Mouse (Mus musculus) frontal cortex, postnatal 25 days (tissue): ENCODE results near the gene Drd4.
"Not testable (repeated sequence)": the region's sequence is repeated elsewhere in the genome, so short reads cannot be mapped to it uniquely, and the experiment has no call there.

Experiments
- DNase-seq, 2 experiments: peaks; one replicate each; pipeline ENCODE4 v3.0.0; 2022; ENCODE audit warnings: low spot score in 2 of 2

Gene Drd4

DNA sequence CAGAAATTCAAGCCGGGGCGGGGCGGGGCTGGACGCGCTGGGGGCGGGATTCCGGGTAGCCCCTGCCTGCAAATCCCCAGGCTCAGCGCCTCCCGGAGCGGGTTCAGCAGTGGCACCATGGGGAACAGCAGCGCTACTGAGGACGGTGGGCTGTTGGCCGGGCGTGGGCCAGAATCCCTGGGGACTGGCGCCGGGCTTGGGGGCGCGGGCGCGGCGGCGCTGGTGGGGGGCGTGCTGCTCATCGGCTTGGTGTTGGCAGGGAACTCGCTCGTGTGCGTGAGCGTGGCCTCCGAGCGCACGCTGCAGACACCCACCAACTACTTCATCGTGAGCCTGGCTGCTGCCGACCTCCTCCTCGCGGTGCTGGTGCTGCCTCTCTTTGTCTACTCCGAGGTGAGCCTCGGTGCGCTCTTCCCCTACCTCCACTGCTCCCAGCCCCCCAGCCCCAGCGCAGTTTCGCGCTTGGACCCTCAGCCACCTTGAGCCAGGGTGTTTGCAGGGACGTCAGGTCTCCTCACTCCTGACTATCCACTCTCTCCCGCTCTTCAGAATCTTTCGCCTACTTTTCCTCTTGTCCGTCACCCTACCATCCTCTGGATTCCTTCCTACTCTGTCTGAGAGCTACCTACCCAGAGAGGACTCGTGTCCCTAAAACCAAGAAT, at the start of gene Drd4:
Gene Drd4, plus strand, starts transcription at position 86 of the 662 bp plus-strand sequence.
- DNase-seq: no peak

DNA sequence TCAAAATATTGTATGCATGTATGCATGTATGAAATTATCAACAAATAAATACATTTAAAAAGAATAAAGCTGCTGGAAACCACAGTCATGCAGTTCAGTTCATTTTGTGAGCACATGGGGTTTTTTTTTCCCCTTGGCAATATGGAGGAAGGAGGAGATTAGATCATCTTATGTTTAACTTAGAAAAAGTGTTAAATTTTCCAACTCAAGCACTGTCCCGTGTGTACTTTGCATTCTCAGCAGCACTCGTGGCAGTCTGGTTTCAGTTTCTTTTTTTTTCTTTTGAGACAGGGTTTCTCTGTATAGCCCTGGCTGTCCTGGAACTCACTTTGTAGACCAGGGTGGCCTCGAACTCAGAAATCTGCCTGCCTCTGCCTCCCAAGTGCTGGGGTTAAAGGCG, 41.3 kb upstream of the Drd4 start:
- not testable (repeated sequence) for DNase-seq

DNA sequence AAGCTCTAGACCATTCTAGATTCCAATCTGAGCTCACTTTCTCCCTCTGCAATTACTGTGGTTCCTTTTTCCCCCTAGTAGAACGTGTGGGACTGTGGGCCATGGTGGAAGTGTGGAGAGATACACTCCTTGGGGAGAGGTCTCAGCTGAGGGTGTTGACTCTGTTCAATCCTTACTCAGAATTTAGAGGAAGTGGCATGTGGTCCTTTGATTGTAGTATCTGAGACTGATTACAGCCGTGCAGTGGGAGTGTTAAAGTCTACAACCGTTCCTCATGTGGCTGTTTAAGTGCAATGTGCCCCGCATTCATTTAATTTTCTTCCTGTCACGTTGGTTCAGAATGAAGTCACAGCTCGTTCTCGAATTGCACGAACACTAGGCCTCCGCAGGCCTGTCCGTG, 35.6 kb upstream of the Drd4 start:
- no peak for DNase-seq

DNA sequence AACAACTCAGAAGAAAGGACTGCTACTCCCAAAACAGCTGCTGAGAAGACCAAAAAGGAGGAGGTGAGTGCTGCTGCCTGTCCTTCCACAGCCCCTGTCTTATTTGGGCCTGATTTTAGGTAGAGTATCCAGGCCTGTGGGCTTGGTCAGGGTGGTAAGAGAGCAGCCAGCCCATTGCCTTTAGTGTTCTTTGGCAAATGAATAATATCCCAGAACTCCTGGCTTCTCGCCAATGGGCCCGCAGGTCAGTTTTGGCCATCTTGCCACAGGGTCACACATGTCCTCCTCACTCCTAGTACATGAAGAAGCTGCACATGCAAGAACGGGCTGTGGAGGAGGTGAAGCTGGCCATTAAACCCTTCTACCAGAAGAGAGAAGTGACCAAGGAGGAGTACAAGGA, 30.3 kb upstream of the Drd4 start:
- DNase-seq: no peak

DNA sequence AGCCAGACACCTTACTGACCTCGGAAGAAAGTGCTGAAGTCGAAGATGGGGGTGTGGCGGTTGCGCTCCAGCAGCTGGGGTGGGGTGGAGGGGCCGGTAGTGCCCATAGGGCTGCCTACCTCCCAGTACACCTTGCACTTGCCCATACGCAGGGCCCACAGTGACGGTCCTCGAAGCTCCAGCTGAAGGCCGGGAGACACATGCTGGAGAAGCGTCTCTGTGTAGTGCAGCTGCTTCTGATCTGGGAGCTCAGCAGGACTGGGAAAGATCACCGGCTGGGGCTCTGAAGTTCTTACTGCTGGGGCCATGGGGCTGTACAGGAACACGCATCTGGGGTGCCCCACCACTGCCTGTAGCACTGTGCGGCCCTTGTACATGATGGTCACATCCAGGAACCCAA, 28.2 kb upstream of the Drd4 start:
- DNase-seq: no peak

DNA sequence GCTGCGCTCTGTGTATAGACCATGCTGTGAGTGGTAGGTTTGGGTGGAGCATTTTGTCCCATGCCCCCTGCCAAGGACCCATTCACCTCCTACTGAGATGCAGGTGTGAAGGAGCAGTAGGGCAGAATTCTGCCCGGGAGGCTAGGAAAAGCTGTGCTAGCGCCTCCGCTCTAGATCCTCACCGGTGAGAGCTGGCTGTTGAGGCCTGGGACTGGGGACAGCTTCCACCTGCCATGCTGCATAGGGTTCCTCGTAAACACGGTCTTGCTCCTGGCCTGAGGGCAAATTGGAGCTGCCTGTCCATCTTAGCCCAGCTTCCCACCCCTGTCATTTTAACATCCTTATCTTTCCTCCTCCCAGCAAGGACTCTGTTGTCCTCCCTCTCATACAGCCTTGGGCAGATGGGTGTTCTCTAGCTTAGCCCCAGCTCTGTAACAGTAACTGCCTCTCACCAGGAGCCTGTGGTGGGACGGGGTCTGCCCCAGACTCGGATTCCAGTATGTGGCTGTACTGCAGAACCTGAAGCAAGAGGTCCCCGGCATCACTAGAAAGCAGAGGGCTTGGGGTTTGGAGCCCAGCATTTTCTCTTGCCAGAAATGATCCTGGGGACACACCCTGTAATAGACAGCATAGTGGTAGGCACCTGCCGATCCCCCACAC, 27.6 kb upstream of the Drd4 start:
- DNase-seq: no peak

DNA sequence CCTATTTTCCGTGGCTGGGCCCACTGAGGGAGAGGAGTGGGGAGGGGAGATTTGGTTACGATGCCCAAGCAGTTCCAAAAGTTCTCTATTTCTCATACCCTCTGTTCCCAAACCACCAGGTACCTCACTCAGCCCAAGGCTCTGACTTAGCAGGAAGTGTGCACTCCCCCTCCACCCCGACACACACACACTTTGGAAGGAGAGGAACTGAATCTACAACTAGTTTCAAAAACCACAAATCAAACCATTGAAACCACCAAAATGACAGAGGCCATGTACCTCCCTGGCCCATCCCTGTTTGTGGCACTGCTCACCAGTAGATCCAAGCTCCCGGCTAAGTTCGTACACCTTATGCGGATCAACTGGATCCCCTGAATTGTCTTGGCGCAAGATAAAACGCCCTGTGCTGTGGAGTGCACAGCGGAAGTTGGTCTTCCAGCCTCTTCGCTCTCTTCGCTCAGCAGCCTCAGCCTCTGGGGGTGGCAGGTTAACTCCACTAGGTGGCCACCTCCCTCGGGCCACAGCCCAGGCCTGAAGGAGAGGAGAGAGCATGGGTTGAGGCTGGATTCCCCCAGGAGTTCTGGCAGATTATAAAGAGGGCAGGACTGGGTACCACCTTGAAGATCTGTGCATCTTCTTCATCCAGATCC, 26.9 kb upstream of the Drd4 start:
- no peak for DNase-seq

DNA sequence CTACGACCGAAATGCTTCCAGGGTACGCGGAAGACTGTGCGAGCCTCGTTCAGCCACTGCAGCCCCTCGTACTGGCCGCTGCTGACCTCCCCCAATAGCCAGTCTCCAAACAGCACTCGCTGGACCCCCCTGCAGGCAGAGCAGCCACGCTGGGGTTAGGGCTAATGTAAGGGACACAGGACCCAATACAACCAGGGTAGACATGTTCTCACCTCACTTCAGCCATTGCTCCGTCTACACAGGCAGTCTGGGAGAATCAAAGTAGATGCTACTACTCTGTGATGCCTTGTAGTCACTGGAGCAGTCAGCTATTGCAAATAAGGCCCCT, 26.4 kb upstream of the Drd4 start:
- no peak for DNase-seq

DNA sequence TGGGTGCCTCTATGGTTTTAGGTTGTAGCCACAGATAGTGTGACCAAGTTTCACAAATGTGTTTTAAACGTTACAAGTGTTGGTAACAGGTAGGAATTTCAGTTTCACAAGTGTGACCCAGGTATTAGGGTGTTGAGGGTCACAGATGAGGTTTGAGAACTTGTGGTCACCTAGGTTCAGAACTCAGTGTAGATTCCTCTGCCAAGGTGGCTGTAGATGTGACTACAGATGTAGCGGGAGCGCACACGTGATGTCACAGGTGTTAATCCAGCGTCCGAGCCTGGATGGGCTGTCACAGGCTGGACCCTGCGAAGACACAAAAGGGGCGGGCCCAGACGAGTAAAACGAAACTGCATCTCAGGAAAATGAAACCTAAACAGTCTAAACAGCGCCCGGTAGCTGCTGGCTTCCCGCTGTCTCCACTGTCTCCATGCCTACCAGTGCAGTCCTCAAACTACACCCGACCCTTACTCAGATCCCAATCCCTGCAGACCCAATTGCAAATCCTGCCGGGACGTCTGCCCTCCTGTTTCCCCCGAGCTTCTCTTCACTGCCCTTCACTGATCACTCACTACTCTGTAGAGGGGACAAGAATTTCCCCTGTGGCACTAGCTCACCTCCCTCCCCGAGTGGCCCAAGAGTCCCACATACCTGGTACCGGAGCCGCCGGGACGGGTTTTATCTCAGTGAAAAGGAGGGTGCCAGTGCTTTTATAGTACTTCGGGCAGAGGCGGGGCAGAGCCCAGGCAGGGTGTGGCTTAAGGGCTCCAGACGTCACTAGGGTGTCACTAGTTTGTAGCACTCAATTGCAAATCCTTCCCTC, 25.9 kb upstream of the Drd4 start, which contains the start of gene Irf7:
Gene Irf7, minus strand, starts transcription at position 743 of the 823 bp plus-strand sequence.
- no peak for DNase-seq

DNA sequence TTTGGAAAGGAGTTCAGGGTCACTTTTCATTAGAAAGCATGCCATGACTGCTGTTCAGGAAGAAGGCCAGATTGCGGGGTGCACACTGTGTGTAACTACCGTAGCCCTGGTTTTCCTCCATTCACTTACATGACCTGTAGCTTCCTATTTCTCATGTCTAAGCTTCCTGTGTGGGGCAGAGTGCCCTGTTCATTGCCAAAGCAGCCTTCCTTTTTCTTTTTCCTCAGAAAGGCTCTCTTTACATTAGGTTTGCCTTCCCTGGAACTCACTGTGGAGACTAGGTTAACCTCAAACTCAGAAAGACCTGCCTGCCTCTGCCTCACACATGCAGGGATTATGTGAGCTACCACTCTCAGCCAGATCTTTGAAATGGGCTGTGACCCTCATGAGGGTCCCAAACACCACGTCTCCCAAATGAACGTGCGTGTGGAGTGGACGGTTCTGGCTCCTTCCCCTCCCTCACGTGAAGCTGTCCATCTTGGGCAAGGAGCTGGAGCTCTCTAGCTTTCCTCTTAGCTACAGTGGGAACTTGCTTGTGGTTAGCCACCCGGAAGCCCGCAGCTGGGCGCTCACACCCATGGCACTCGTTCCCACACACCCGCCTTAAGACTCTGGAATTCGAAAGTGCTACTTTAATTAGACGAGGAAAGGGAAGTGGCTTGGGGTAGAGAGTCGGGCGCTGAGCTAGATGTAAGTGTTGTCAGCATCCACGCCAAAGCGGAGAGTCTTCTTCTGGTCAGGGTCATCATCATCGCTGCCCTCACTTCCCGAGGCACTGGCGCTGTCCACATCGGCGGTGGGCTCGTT, 23.1 kb upstream of the Drd4 start:
- no peak for DNase-seq

DNA sequence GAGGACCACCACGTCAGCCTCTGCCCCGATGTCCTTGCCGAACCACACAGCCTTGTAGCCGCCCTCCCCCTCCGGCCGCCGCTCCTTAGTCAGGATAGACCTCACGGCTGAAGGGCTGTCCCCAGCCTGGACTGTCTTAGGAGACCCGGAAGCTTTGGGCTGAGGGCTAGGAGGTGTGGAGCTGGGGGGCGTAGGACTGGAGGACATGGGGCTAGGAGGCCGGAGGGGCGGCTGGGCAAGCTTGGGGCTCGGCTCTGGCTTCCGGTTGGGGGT, 22.6 kb upstream of the Drd4 start:
- no peak for DNase-seq

DNA sequence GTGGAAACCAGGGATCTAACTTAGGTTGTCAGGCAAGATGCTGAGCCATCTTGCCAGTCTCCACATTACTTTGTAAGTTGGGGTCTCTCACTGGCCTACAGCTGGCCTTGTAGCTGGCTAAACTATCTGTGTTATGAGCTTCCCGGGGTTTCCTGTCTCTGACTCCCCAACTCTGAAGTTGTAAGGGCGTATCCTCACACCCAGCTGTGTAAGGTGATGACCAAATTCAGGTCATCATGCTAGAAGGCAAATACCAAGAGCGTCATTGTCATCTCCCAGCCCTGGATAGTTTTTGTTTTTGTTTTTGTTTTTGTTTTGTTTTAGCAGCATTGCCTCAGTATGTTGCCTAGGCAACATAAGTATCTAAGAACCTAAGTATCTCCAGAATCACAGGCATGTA, 21.2 kb upstream of the Drd4 start:
- DNase-seq: no peak

DNA sequence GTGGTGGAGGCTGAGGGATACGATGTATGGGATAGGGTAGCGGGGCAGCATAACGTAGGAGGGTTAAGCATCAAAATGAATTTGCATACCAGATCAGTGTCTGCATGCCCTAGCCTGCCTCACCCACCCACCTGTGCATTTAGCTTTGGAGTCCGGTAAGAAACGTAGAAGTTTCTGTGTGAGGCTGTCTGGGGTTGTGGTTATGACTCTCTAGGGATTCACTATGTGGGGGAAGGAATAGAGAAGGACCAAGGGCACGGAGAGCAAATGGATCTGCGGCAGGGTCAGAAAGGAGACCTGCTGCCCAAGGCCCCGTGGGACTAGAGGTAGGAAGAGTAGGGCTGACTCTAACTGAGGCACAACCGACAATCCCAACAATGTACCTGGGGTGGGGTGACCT, 16.4 kb upstream of the Drd4 start:
- no peak for DNase-seq

DNA sequence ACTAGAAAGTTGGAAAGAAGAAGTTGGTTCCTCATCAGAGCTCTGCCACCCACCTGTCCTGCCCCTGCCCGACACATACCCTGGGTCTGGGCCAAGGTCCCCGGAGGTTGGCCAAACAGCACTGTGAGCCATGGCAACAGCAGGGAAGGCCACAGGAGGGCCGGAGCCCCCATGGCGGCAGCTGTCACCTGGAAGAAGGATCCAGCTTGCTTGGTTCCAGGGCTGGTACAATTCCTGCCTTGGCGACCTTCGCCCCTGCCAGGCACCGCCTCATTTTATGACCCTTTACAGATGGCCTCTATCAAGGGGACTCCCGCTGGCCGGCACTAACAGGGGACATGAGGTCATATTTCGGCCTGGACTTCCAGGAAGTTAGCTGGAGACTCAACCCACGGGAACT, 15.3 kb upstream of the Drd4 start, which contains the start of gene Cdhr5:
Gene Cdhr5, minus strand, starts transcription at position 241 of the 400 bp plus-strand sequence.
- DNase-seq: no peak

DNA sequence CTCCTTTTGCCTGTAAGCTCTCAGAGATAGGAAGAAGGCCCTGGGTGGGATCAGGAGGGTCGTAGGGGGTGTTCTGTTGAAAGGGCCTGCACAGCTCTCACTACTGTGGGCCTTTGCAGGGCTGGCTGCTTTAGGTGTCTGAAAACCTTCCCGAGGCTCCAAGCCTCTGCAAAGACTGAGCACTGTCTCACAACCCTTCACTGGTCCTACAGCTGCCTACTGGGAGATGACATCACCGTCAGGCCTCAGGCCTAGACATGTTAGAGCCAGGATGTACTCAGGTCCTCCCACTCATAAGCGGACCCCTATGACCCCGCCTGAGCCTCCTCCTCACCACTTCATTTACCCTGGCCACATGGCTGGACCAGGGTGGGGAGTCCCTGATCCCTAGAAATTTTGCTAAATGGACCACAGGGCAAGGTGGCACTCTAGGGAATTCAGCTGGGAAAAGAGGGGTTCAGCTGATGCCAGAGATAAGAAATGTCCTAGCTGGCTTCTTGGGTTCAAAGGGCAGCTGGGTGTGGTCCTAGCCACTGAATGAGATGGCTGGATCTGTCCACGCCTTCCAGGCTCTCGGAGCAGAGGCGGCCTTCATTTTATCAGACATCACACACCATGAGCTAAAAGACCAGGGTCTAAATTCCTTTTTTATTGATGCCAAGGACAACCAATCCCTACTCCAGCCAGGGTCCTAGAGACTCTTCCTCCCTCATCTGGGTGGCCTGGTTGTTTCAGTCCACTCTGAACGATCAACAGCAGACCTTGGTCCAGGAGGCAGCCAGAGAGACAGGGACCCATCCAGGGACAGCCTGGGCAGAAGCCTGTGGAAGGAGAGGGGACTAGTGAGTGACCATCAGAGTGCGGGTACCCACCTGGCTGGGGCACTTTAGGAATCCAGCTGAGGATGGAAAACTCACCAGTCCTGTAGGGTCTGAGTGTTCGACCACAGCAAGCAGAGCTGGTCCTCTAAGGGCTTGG, 13.8 kb upstream of the Drd4 start:
- no peak for DNase-seq

DNA sequence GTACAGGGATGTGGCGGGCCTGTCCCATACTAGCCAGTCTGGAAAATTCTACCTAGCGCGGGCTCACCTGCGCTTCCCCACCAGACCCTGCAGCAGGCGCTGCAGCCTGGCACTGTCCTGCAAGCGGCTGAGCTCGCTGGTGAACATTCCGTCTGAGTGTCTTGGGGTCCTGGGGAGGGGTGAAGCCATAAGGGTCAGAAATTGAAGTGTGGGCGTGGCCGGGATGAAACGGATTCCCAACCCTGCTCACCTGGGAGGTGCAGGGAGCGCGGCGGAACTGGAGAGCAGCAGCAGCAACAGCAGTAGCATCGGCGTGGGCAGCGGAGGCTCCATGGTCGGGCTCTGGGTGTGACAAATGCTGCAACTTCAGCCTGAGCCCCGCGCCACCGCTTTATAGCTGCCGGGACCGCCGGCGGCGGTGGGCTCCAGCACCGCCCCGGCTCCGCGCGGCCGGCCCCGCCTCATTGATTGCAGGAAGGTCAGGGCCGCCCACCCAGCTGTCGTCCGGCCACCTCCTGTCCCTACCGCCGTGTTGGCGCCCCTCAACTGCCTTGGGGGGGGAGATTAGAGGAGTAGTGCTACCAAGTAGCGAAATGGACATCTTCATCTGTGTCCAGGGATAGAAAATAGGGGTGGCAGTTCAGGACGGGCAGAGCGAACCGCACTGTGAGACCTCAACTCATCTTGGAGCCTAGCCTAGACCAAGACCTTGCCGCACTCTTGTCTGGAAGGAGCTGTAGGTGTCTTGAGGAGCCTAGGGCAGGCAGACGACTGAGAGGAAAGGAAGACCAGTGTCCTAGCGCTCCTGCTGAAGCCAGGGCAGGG, 12.8 kb upstream of the Drd4 start, which contains the start of gene Sct:
Gene Sct, minus strand, starts transcription at position 368 of the 825 bp plus-strand sequence.
- DNase-seq: no peak

DNA sequence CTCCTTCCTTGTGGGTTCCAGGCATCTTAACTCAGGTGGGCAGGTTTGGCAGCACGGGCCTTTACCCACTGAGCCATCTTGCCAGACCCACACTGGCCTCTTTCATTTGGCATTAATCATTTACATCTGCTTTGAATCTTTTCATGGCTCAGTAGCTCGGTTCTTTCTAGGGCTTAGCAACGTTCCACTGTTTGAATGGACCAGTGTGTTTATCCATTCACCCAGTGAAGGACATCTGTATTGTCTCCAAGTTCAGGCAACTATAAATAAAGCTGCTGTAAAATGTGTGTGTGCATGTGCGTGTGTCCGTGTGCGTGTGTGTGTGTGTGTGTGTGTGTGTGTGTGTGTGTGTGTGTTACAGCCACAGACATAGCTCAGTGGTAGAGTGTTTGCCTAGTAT, 10.4 kb upstream of the Drd4 start:
- no peak for DNase-seq

DNA sequence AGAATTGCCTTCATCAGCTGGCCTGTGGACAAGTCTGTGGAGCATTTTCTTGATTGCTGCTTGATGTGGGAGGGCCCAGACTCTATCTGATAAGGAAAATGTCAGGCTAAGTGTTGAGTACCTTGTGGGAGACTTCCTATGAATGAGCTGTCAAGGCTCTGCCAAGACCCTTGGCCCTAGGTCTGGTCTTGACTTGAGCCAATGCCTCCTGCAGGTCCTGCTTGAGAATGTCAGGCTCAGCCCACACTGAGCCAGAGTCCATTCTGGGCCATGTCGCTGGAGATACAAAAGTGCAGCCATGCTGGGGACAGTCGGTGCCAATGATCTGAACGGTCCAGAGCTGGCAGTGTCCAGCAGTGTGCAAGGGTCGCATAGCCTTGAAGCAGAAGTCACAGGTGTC, 9.1 kb upstream of the Drd4 start:
- no peak for DNase-seq

DNA sequence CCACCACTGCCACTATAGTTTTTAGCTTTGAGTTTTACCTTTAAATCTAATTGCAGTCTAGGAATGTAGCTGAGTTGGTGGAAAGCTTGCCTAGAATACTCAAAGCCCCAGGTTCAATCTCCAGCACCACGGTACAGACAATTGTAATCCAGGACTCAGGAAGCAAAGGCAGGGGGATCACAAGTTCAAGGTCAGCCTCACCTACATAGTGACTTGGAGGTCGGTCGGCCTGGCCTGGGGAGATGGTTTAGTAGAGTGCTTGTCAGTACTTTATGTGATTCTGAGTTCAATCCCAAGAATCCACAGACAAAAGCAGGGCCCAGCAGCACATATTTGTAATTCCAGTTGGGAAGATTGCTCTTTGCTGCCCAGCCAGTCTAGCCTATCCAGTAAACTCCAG, 3.8 kb upstream of the Drd4 start:
- no peak for DNase-seq
